Mouse (Mus musculus): ENCODE data around the gene Prkra.

DNA sequence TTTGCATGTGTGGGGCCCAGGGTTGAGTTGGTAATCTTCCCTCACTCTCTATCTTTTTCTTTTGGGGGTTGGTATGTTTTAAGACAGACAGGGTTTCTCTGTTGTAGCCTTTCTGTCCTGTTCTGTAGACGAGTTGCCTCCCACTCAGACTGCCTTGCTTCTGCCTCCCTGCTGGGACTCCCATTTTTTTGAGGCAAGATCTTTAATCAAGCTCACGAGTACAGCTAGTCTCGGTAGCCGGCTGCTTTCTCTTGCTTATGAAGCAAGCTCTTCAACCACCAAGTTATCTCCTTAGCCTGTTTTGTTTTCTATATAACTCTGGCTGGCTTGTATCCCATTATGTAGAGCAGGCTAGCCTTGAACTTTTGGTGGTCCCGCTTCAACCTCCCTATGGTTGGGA, 46.0 kb upstream of the Prkra start:
- TF ChIP-seq GATA1 (IDR thresholded peaks at IDR 0.05; ENCODE audit: low read length), result no peak
- no peak for TF ChIP-seq TAL1 (IDR thresholded peaks at IDR 0.05; ENCODE audit: low read length)
